Mouse (Mus musculus) embryo, embryonic 11.5 days (tissue): ENCODE measurements around the gene Zfp763.
"Not testable (repeated sequence)": the region's sequence is repeated elsewhere in the genome, so short reads cannot be mapped to it uniquely, and the experiment has no call there.

Experiments used
- DNase-seq: peaks from one replicate; pipeline ENCODE4 v3.0.0-alpha.2; 2012; ENCODE audit warnings: low read depth, low spot score

The Zfp763 gene

GRCm38 (mm10) chr17:33032900-33033891 is at the start of gene Zfp763:
Gene Zfp763, minus strand, starts transcription at chr17:33033402.
- DNase-seq = peak; percentile 71

- DNase-seq = no peak
Measured at GRCm38 (mm10) chr17:33067958-33068357, 34.8 kb upstream of the Zfp763 start, which contains the start of gene 4921501E09Rik. Gene 4921501E09Rik, minus strand, starts transcription at chr17:33068058.

GRCm38 (mm10) chr17:33063001-33063400 is 29.8 kb upstream of the Zfp763 start:
- no peak for DNase-seq

- DNase-seq = no peak
Measured at GRCm38 (mm10) chr17:33058791-33059190, 25.6 kb upstream of the Zfp763 start.

GRCm38 (mm10) chr17:33032376-33032775 is 826 bp downstream of the Zfp763 start:
- DNase-seq = no peak

- DNase-seq = not testable (repeated sequence)
Measured at GRCm38 (mm10) chr17:33020434-33020833, 12.8 kb downstream of the Zfp763 start.

GRCm38 (mm10) chr17:33008337-33008736 is 24.9 kb downstream of the Zfp763 start:
- DNase-seq = no peak

- DNase-seq = no peak
Measured at GRCm38 (mm10) chr17:32998492-32998891, 34.7 kb downstream of the Zfp763 start.

- peak; percentile 69 for DNase-seq
Measured at GRCm38 (mm10) chr17:32992699-32993474, 40.3 kb downstream of the Zfp763 start, which contains the start of gene Zfp952. Gene Zfp952, plus strand, starts transcription at chr17:32993129.

GRCm38 (mm10) chr17:32991965-32992698 is 41.1 kb downstream of the Zfp763 start:
- DNase-seq = no peak

- DNase-seq = no peak
Measured at GRCm38 (mm10) chr17:32986301-32986700, 46.9 kb downstream of the Zfp763 start.

- no peak for DNase-seq
Measured at GRCm38 (mm10) chr17:32981361-32981760, 51.8 kb downstream of the Zfp763 start.
